Mouse (Mus musculus): ENCODE data around the gene Perp.

Gene Perp

GRCm38 (mm10) chr10:18863332-18863731, 18.5 kb downstream of the Perp start:
- no peak for DNase-seq

- no peak for DNase-seq
These were observed 19.9 kb downstream of the Perp start for GRCm38 (mm10) chr10:18864753-18865152.

- no peak for DNase-seq
These were observed 26.2 kb downstream of the Perp start for GRCm38 (mm10) chr10:18870990-18871389.

DNA sequence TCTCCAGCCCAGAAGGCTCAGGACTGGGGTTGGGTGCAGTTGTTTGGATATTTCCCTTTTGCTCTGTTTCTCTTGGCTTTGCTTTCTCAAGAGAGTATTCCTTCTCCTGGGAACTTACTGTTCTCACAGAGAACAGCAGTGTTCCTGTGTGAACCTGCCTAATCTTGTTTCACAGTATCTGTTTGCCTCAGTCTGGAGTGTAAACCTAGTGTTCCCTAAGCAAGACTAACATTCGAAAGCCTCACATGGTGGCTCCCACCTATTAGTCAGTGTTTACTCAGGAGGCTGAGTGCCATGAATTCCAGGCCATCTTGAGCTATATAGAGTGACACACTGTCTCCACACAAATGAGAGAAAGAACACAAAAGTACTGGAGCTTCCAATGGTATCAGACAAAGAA, 31.4 kb downstream of the Perp start:
- peak in 1 of 2 experiments; percentile 9 for DNase-seq

- DNase-seq, result no peak
These were observed 33.3 kb downstream of the Perp start for GRCm38 (mm10) chr10:18878111-18878510.

DNA sequence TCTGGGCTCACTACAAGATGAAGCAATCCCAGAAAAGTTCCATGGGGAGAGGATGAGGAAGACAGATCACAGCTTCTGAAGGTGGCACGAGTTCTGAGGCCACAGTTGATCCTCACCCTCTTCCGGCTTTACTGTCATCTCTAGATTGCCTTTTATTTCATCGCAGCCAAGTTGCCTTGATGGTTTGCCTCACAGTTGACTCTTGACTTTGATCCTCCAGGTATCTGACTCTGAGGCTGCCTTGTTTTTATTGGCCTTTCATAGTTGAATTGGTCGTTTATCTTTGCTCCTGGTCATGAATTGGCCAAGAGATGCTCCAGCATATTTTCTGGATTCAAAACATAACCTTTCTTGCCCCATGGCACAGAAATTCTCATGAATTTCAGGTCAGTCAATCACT, 34.3 kb downstream of the Perp start:
- DNase-seq, result no peak

GRCm38 (mm10) chr10:18879690-18880089, 34.9 kb downstream of the Perp start:
- no peak for DNase-seq

DNA sequence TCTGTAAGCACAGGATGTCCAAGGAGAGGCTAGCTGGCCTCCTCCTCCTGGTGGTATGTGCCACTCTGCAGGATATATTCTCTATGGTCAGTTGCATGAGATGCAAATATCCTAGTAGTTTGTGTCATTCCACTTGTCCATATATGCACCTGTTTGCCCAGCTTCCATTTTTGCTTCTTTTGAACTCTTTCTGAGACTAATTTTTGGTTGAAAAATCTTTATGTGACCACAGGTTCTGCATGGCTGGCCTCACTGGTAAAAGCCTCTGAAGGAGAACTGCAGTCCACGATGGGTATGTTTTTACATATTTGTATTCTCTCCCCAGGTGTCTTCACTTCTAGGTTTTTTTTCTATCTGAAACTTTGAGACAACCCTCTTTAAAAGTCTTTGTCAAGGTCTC, 37.4 kb downstream of the Perp start:
- no peak for DNase-seq

GRCm38 (mm10) chr10:18886918-18887625, 42.3 kb downstream of the Perp start:
- DNase-seq, result peak; percentile 46 to 74

- DNase-seq, result no peak
These were observed 43.9 kb downstream of the Perp start for GRCm38 (mm10) chr10:18888751-18889150.

- DNase-seq, result no peak
These were observed 44.4 kb downstream of the Perp start for GRCm38 (mm10) chr10:18889255-18889654.

GRCm38 (mm10) chr10:18891110-18891509, 46.3 kb downstream of the Perp start:
- no peak for DNase-seq

- no peak for DNase-seq
These were observed 47.3 kb downstream of the Perp start for GRCm38 (mm10) chr10:18892102-18892501.

DNA sequence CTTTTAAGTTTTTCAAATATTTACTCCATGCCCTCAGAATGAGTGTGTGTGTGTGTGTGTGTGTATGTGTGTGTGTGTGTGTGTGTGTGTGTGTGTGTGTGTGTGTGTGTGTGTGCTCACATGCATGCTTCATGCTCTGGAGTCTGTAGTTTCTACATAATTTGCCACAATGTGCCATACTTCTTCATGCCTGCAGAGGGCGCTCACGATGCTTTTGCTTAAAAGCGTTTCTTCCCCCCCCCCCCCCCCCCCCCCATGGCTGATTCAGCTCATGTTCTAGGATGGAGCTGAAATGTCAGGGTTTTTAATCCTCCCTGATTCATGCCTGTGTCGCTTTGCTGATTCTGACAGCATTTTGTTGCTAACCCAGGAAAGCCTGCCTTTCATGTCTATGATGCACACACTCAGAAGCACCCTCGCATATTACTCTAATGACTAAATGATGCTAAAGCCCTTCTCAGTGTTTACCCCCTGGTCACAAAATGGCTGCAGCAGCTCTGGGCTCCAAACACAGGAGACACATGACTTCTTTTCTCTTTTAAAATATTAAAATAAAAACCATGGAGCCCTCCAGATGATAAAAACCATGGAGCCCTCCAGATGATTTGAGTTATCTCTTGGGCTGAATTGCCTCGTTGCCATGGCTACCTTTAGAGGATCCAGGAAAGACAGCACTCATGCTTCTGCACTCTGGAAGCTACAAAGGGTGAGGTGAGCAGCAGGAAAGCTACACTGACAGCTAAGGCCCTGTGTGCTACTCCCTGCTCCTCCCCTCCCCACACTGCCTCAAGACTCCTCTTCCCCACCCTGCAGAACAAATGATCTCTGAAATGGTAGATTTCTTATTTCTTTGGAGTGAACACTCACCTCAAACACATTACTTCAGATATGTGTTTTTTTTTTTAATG, 49.7 kb downstream of the Perp start:
- peak in 1 of 2 experiments; percentile 18 for DNase-seq

- DNase-seq, result peak in 1 of 2 experiments; percentile 72
These were observed 59.3 kb downstream of the Perp start for GRCm38 (mm10) chr10:18904108-18904507.

Measured in kidney, postnatal 36 days (tissue).